Mouse (Mus musculus) embryonic facial prominence, embryonic 14.5 days (tissue): ENCODE measurements around the gene Prr14. TPM values are rescaled to one million over a fixed set of nuclear protein-coding genes. Genes with fewer than 3 reads are reported as not detected.
A peak's percentile ranks its signal among the peaks of the same experiment; 100 is the strongest.

Source experiments
- ATAC-seq: fragments of 200-750 bp; cut with Nextera tagmentation; 2 replicates; pipeline ENCODE4 v1.8.0; 2017; ENCODE audit warnings: low read depth, moderate number of reproducible peaks, moderate TSS enrichment
- DNase-seq: peaks from one replicate; pipeline ENCODE4 v3.0.0-alpha.2; 2015; ENCODE audit warnings: low spot score
- H3K27ac ChIP-seq: fragments of 300-500 bp; sonication (generic); replicated peaks from 2 replicates; pipeline ENCODE4 v1.5.1; 2014; ENCODE audit warnings: low read depth, mild to moderate bottlenecking, low read length, moderate library complexity
- H3K27me3 ChIP-seq: fragments of 300-500 bp; sonication (generic); replicated peaks from 2 replicates; pipeline ENCODE4 v1.6.1; 2014; ENCODE audit warnings: low read length; ENCODE audit not compliant: control insufficient read depth, insufficient read depth
- H3K36me3 ChIP-seq: fragments of 300-500 bp; sonication (generic); 2 replicates; pipeline ENCODE4 v1.6.1; 2014; ENCODE audit warnings: low read length, mixed read lengths; ENCODE audit not compliant: control insufficient read depth, insufficient read depth
- H3K4me1 ChIP-seq: fragments of 300-500 bp; sonication (generic); 2 replicates; pipeline ENCODE4 v1.6.1; 2014; ENCODE audit warnings: antibody characterized with exemption, low read length; ENCODE audit not compliant: control insufficient read depth, insufficient read depth
- H3K4me2 ChIP-seq: fragments of 300-500 bp; sonication (generic); 2 replicates; pipeline ENCODE4 v1.6.1; 2014; ENCODE audit warnings: low read depth, mild to moderate bottlenecking, low read length, moderate library complexity, mixed read lengths
- H3K4me3 ChIP-seq: fragments of 300-500 bp; sonication (generic); 2 replicates; pipeline ENCODE4 v1.5.1; 2014; ENCODE audit warnings: low read depth, mild to moderate bottlenecking, low read length
- H3K9ac ChIP-seq: fragments of 300-500 bp; sonication (generic); 2 replicates; pipeline ENCODE4 v1.6.1; 2014; ENCODE audit warnings: low read depth, mild to moderate bottlenecking, low read length, moderate library complexity, mixed read lengths
- H3K9me3 ChIP-seq: fragments of 300-500 bp; sonication (generic); 2 replicates; pipeline ENCODE4 v1.6.1; 2016; ENCODE audit warnings: low read length; ENCODE audit not compliant: control insufficient read depth
- WGBS: fragments of 180-500 bp; shearing (Covaris S2); extraction: QIAGEN DNeasy Blood & Tissue Kit; methylation state at CpG from one replicate; pipeline ENCODE4 v1.1.7; 2014; 5-methylcytosine and 5-hydroxymethylcytosine counted together
- polyA plus RNA-seq: library from polyadenylated mRNA; unstranded; fragments of >200 nt; fragmentation: Nextera tagmentation; extraction: Ambion mirVana; gene quantifications from 2 replicates; pipeline ENCODE4 v1.2.1, GENCODE M21; 2014

The Prr14 gene
- polyA plus RNA-seq, 1 experiment from 2014 or later = 40.4 TPM

GRCm38 (mm10) chr7:127511241-127511640, 51.8 kb downstream of the Prr14 start:
- H3K9ac ChIP-seq = peak overlapping the region; percentile 91
- peak overlapping the region; percentile 96 for H3K27ac ChIP-seq
- DNase-seq (peak; percentile 50), ATAC-seq (no peak)
- H3K36me3 ChIP-seq = peaks cover 23% of the 10 kb centered on the region
- H3K9me3 ChIP-seq = no peaks in the 10 kb centered on the region
- peak overlapping the region; percentile 58 for H3K4me2 ChIP-seq
- peaks cover 3% of the 10 kb centered on the region; the same call in 1 of the 2 replicates for H3K4me1 ChIP-seq
- H3K4me3 ChIP-seq = peak overlapping the region; percentile 83
- 26% methylated on average over 8 of the region's 8 CpGs for WGBS
- H3K27me3 ChIP-seq = no peaks in the 10 kb centered on the region

GRCm38 (mm10) chr7:127511808-127512230, 52.4 kb downstream of the Prr14 start, which contains the start of gene Srcap:
Gene Srcap, plus strand, starts transcription at chr7:127511983.
- H3K9ac ChIP-seq = peak within 1 kb of the TSS; percentile 91
- H3K4me3 ChIP-seq = peak within 1 kb of the TSS; percentile 83
- H3K27me3 ChIP-seq = no peaks in the 10 kb centered on the region
- peak within 1 kb of the TSS; percentile 96 for H3K27ac ChIP-seq
- peak within 1 kb of the TSS; percentile 58 for H3K4me2 ChIP-seq
- H3K9me3 ChIP-seq = no peaks in the 10 kb centered on the region
- under 1% methylated on average over 27 of the region's 37 CpGs for WGBS
- DNase-seq (peak; percentile 99), ATAC-seq (peak; percentile 98)
- peaks cover 29% of the 10 kb centered on the region for H3K36me3 ChIP-seq
- peaks cover 3% of the 10 kb centered on the region; the same call in 1 of the 2 replicates for H3K4me1 ChIP-seq

GRCm38 (mm10) chr7:127512231-127513015, 53.0 kb downstream of the Prr14 start:
- WGBS = 0% methylated on average over 27 of the region's 93 CpGs
- Histone ChIP-seq H3K4me2 (peak overlapping the region; percentile 58), H3K27ac (peak overlapping the region; percentile 96), H3K36me3 (peaks cover 35% of the 10 kb centered on the region), H3K9me3 (no peaks in the 10 kb centered on the region), H3K4me1 (peaks cover 3% of the 10 kb centered on the region; the same call in 1 of the 2 replicates), H3K27me3 (no peaks in the 10 kb centered on the region), H3K9ac (peak overlapping the region; percentile 91), H3K4me3 (peak overlapping the region; percentile 83)
- peak; percentile 95 for DNase-seq
- ATAC-seq = peak; percentile 80

- Histone ChIP-seq H3K4me2 (peak overlapping the region; percentile 58), H3K4me1 (peaks cover 3% of the 10 kb centered on the region; the same call in 1 of the 2 replicates), H3K9me3 (no peaks in the 10 kb centered on the region), H3K27ac (peak overlapping the region; percentile 96), H3K27me3 (no peaks in the 10 kb centered on the region), H3K9ac (peak overlapping the region; percentile 91), H3K4me3 (peak overlapping the region; percentile 83), H3K36me3 (peaks cover 41% of the 10 kb centered on the region)
- DNase-seq (no peak), ATAC-seq (no peak)
- 47% methylated on average over 8 of the region's 8 CpGs for WGBS
Measured at GRCm38 (mm10) chr7:127513016-127513390, 53.6 kb downstream of the Prr14 start.

- H3K9ac ChIP-seq = no peak overlapping the region
Measured at GRCm38 (mm10) chr7:127513781-127514180, 54.4 kb downstream of the Prr14 start.

GRCm38 (mm10) chr7:127515846-127516245, 56.4 kb downstream of the Prr14 start:
- Histone ChIP-seq H3K27me3 (no peaks in the 10 kb centered on the region), H3K9ac (no peak overlapping the region), H3K4me3 (no peak overlapping the region), H3K9me3 (no peaks in the 10 kb centered on the region), H3K36me3 (peaks cover 65% of the 10 kb centered on the region), H3K4me1 (peaks cover 3% of the 10 kb centered on the region; the same call in 1 of the 2 replicates), H3K4me2 (no peak overlapping the region), H3K27ac (no peak overlapping the region)
- ATAC-seq = no peak
- DNase-seq = no peak
- 91% methylated on average over 7 of the region's 7 CpGs for WGBS

More at GRCm38 (mm10) chr7:127513781-127514180, 54.4 kb downstream of the Prr14 start:
- Histone ChIP-seq H3K4me2 (peak overlapping the region; percentile 58), H3K36me3 (peaks cover 48% of the 10 kb centered on the region), H3K9me3 (no peaks in the 10 kb centered on the region), H3K27ac (no peak overlapping the region), H3K4me3 (peak overlapping the region; percentile 83), H3K27me3 (no peaks in the 10 kb centered on the region), H3K4me1 (peaks cover 3% of the 10 kb centered on the region; the same call in 1 of the 2 replicates)
- ATAC-seq (no peak), DNase-seq (no peak)
- 73% methylated on average over 3 of the region's 3 CpGs for WGBS

- peaks cover 70% of the 10 kb centered on the region for H3K36me3 ChIP-seq
- ATAC-seq (no peak), DNase-seq (no peak)
- no peak overlapping the region for H3K4me2 ChIP-seq
- H3K9ac ChIP-seq = no peak overlapping the region
- peaks cover 2% of the 10 kb centered on the region; the same call in 1 of the 2 replicates for H3K4me1 ChIP-seq
- H3K4me3 ChIP-seq = no peak overlapping the region
- WGBS = 98% methylated on average over 6 of the region's 7 CpGs
- no peak overlapping the region for H3K27ac ChIP-seq
- no peaks in the 10 kb centered on the region for H3K9me3 ChIP-seq
- no peaks in the 10 kb centered on the region for H3K27me3 ChIP-seq
Measured at GRCm38 (mm10) chr7:127516344-127516743, 56.9 kb downstream of the Prr14 start.

- Histone ChIP-seq H3K4me1 (no peaks in the 10 kb centered on the region), H3K4me2 (no peak within 1 kb of the TSS), H3K9ac (no peak within 1 kb of the TSS), H3K9me3 (no peaks in the 10 kb centered on the region), H3K27ac (no peak within 1 kb of the TSS), H3K36me3 (peaks cover 96% of the 10 kb centered on the region), H3K27me3 (no peaks in the 10 kb centered on the region), H3K4me3 (no peak within 1 kb of the TSS)
- WGBS = 96% methylated on average over 3 of the region's 3 CpGs
- ATAC-seq (no peak), DNase-seq (no peak)
Measured at GRCm38 (mm10) chr7:127519284-127519683, 59.9 kb downstream of the Prr14 start, which contains the start of gene Gm42715. Gene Gm42715, plus strand, starts transcription at chr7:127519584.
